Mouse (Mus musculus): ENCODE measurements around the gene Mrpl51.
"Not testable (repeated sequence)": the region's sequence is repeated elsewhere in the genome, so short reads cannot be mapped to it uniquely, and the experiment has no call there.

Mrpl51 gene

DNA sequence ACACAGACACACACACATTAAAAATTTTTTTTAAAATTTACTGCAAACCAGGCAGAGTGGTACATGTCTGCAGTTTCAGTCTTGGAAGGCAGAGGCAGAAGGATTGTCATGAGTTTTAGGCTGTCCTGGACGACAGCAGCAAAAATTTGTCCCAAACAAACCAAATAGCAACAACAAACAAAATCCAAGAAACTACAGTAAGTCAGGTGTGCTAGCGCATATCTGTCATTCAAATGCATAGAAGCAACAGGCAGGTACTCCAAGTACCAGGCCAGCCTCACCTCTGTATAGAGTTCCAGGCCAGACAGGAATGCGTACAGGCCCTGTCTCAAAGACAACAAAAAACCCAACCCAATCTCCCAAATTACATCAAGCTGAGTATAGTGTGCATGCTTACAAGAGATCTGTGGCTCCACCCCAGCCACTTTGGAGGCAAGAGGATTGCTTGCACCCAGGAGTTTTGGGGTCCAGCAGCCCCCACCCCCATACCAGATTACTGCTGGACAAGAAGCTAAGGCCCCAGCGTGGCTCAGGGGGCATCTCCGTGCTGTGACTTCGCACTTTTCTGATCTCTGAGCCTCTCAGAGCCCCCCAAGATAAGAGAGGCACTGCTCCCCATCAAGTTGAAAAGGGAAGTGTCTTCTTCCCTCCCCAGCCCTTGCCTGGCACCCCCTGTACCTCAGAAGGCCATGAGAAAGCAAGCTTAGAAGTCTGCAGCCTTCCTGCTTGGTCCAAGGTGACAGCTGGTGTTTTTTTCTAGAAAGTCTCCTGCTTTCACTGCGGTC is 31.6 kb upstream of the Mrpl51 start:
- DNase-seq (ENCODE audit: low spot score in 2 of 2): no peak

GRCm38 (mm10) chr6:125160558-125160853 is 31.1 kb upstream of the Mrpl51 start:
- DNase-seq (ENCODE audit: low spot score in 2 of 2): no peak

- peak in 1 of 2 experiments; percentile 68 for DNase-seq (ENCODE audit: low spot score in 2 of 2)
These were observed 30.5 kb upstream of the Mrpl51 start for GRCm38 (mm10) chr6:125160854-125161760.

- DNase-seq (ENCODE audit: low spot score in 2 of 2): not testable (repeated sequence)
These were observed 29.6 kb upstream of the Mrpl51 start for GRCm38 (mm10) chr6:125161971-125162370.

DNA sequence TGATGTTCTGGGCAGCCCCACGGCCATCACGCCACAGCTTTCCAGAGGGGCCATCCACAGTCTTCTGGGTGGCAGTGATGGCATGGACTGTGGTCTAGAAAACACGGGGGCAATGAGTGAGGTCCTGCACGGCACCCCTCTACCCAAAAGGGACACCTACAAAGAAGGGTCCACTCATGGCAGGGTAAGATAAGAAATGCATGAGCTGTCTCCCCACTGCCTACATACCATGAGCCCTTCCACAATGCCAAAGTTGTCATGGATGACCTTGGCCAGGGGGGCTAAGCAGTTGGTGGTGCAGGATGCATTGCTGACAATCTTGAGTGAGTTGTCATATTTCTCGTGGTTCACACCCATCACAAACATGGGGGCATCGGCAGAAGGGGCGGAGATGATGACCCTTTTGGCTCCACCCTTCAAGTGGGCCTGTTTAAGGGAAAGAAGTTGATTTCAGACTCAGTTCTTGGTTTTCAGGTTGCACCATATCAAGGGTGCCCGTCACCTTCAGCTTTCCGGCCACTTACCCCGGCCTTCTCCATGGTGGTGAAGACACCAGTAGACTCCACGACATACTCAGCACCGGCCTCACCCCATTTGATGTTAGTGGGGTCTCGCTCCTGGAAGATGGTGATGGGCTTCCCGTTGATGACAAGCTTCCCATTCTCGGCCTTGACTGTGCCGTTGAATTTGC is 28.8 kb upstream of the Mrpl51 start:
- DNase-seq (ENCODE audit: low spot score in 2 of 2): not testable (repeated sequence)

- DNase-seq (ENCODE audit: low spot score in 2 of 2): no peak
These were observed 27.6 kb upstream of the Mrpl51 start for GRCm38 (mm10) chr6:125163801-125164657.

- DNase-seq (ENCODE audit: low spot score in 2 of 2): no peak
These were observed 26.8 kb upstream of the Mrpl51 start for GRCm38 (mm10) chr6:125164672-125165327.

- peak; percentile 98 for DNase-seq (ENCODE audit: low spot score in 2 of 2)
These were observed 26.2 kb upstream of the Mrpl51 start for GRCm38 (mm10) chr6:125165328-125165891.

GRCm38 (mm10) chr6:125166051-125166751 is 25.4 kb upstream of the Mrpl51 start, which contains the start of gene Gapdh:
Gapdh (minus strand) TSS chr6:125166467.
- no peak for DNase-seq (ENCODE audit: low spot score in 2 of 2)

GRCm38 (mm10) chr6:125166861-125167650 is 24.5 kb upstream of the Mrpl51 start:
- DNase-seq (ENCODE audit: low spot score in 2 of 2): no peak

GRCm38 (mm10) chr6:125168086-125168485 is 23.5 kb upstream of the Mrpl51 start:
- no peak for DNase-seq (ENCODE audit: low spot score in 2 of 2)

GRCm38 (mm10) chr6:125170194-125170593 is 21.4 kb upstream of the Mrpl51 start:
- DNase-seq (ENCODE audit: low spot score in 2 of 2): no peak

DNA sequence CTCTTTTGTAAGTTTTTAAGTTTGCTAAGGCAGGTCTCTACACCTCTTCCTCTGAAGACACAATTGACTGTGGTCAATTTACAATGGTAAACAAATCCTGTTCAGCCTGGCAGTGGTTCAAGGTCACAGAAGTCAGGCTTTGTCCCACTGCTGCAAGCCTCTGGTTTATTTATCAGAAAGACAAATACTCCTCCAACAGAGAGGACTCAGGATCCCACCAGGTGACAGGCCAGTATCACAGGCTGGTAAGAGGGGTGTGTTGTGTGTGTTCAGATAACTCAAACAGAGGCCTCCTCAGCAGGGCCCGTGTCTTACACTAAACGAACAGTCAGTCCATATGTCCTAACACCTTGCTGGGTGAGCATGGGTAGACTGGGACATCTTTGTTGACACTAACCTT is 19.1 kb upstream of the Mrpl51 start:
- DNase-seq (ENCODE audit: low spot score in 2 of 2): no peak

- DNase-seq (ENCODE audit: low spot score in 2 of 2): no peak
These were observed 18.3 kb upstream of the Mrpl51 start for GRCm38 (mm10) chr6:125173256-125173655.

DNA sequence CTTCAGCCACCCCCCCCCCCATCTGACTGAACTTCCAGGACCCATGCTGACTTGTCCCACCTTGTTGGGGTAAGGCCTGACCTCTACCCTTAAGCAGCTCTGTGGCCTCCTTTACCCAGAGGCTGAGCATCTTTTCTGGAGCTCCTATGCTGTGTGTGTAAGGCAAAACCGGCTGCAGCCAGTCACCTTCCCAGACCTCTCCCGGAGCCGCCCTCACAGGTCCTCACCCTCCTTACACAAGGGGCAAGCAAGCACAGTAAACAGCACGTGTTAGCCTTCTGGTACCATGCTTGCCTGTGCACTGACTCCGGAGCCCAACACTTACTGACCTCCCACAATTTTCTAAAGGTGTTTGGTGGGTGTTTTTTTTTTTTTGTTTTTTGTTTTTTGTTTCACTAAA is 16.1 kb upstream of the Mrpl51 start:
- DNase-seq (ENCODE audit: low spot score in 2 of 2): no peak

- DNase-seq (ENCODE audit: low spot score in 2 of 2): no peak
These were observed 12.0 kb upstream of the Mrpl51 start for GRCm38 (mm10) chr6:125179601-125180000.

DNA sequence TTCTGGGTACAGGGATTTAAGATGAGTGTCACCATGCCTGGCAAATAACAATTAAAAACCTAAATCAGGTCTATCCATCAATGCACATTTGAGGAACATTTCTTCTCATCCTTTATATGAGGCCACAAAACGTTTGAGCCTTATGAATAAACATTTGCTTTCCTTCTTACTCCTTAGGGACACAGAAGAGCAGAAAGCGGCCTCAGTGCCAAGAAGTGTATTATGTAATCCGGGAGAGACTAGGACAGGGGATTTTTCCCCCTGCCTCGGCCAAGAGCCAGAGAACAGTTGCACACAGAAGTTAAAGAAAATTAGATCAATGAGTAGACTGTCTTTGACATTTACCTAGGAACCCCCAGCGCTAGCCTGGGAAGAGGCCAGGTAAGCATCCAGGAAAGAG is 9.5 kb upstream of the Mrpl51 start:
- DNase-seq (ENCODE audit: low spot score in 2 of 2): no peak

- DNase-seq (ENCODE audit: low spot score in 2 of 2): no peak
These were observed 5.4 kb upstream of the Mrpl51 start for GRCm38 (mm10) chr6:125186203-125186602.

DNA sequence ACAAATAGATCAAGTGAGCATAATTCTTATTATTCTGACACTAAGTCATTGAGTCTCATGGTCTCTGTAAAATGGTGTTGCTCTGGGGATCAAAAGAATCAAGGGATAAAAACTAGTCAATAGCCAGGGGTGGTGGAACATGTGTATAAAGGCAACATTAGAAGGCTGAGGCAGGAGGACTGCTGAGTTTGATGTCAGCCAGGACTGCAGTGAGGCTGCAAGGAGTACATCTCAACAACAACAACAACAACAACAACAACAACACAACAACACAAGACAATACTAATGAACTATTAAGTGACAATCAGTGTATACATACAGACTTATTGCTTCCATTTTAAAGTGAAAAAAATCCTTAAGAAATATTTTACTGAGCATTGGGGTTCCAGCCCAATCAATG is 785 bp upstream of the Mrpl51 start:
- DNase-seq (ENCODE audit: low spot score in 2 of 2): no peak

Data from right cerebral cortex, postnatal 36 days (tissue).